Mouse (Mus musculus): ENCODE data around the gene Vamp3. TPM values are rescaled to one million over a fixed set of nuclear protein-coding genes. Genes with fewer than 3 reads are reported as not detected.

The Vamp3 gene
- polyA plus RNA-seq, 1 experiment from 2014 or later: 25.1 TPM

DNA sequence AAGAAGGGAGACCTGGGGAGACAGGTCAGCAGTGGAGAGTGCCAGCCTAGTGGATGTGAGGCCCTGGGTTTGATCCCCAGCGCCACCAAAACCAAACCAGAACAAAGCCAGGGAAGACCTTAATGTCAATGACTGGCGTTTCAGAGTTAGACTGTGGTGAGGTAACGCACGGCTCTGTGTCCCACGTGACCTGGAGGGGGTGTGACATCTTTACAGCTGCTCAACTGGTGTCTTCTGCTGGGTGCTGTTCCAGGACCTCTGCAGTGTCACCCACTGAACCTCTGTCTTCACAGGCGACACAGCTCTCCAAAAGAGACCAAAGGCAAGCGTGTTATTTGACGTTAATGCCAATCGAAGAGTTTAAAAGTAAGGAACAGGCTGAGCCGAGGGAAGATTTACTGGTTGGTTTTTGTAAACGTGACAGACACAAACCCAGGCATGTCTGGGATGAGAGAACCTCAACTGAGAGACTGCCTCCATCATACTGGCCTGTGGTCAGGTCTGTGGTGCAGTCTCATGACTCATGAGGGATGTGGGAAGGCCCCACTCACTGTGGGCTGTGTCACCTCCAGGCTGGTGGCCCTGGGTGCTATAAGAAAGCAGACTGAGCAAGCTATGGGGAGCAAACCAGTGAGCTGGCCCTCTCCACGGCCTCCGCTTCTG is 52.0 kb downstream of the Vamp3 start:
- H3K36me3 ChIP-seq (ENCODE audit: control insufficient read depth, insufficient read depth, low read length): no peaks in the 10 kb centered on the region
- no peak for ATAC-seq
- H3K9ac ChIP-seq (ENCODE audit: low read length): no peak overlapping the region
- H3K27me3 ChIP-seq (replicated peaks; ENCODE audit: control insufficient read depth, insufficient read depth, low read length): no peaks in the 10 kb centered on the region
- H3K4me1 ChIP-seq (ENCODE audit: control insufficient read depth, insufficient read depth, low read length): no peaks in the 10 kb centered on the region
- H3K4me3 ChIP-seq (ENCODE audit: low read depth, low read length): no peak overlapping the region
- 94% methylated on average over 13 of the region's 13 CpGs for WGBS
- H3K4me2 ChIP-seq (ENCODE audit: low read length): no peak overlapping the region
- H3K27ac ChIP-seq (ENCODE audit: low read depth, low read length): no peak overlapping the region
- no peaks in the 10 kb centered on the region for H3K9me3 ChIP-seq (replicated peaks; ENCODE audit: control insufficient read depth, low read length)
- DNase-seq (ENCODE audit: low spot score): no peak

DNA sequence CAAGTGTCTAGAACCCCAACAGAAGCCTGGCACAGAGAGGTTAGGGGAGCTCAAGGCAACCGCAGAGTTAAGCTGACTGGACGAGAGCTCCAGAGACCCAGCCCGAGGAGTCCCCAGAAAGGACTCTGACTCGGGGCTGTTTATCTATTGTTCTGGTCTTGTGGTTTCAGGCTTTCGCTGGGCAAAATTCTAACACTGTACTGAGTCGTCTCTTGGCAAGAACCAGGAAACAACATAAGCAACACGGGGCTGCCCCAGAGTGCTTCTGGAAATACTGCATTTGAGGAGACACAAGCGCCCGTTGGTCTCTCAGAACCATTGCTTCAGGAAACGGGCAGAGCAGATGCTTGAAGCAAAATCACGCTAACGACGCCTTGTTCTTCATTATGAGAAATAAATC is 56.4 kb downstream of the Vamp3 start:
- DNase-seq (ENCODE audit: low spot score) (no peak), ATAC-seq (no peak)
- WGBS: 69% methylated on average over 13 of the region's 13 CpGs
- Histone ChIP-seq H3K27me3 (replicated peaks; ENCODE audit: control insufficient read depth, insufficient read depth, low read length) (no peaks in the 10 kb centered on the region), H3K4me3 (ENCODE audit: low read depth, low read length) (no peak overlapping the region), H3K27ac (ENCODE audit: low read depth, low read length) (no peak overlapping the region), H3K9me3 (replicated peaks; ENCODE audit: control insufficient read depth, low read length) (no peaks in the 10 kb centered on the region), H3K9ac (ENCODE audit: low read length) (no peak overlapping the region), H3K36me3 (ENCODE audit: control insufficient read depth, insufficient read depth, low read length) (no peaks in the 10 kb centered on the region), H3K4me1 (ENCODE audit: control insufficient read depth, insufficient read depth, low read length) (no peaks in the 10 kb centered on the region), H3K4me2 (ENCODE audit: low read length) (no peak overlapping the region)

DNA sequence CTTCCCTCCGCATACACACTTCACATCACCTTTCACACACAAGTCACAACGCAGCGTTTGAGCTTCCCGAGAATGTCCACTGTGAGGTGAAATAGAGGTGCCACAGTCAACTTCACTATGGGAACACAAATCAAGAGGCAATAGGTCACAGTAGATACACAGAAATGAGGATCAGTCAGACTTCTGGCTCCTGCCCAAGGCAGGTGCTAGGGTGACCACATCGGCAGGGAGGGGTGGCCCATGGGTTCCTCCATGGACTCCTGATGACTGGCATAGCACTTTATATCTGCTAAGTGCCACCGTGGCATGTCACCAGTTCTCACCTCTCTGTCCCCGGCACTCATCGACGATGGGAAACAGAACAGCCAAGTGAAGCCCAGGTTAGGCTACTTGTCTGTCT is 59.1 kb downstream of the Vamp3 start:
- Histone ChIP-seq H3K4me2 (ENCODE audit: low read length) (no peak overlapping the region), H3K27me3 (replicated peaks; ENCODE audit: control insufficient read depth, insufficient read depth, low read length) (no peaks in the 10 kb centered on the region), H3K9ac (ENCODE audit: low read length) (no peak overlapping the region), H3K4me1 (ENCODE audit: control insufficient read depth, insufficient read depth, low read length) (no peaks in the 10 kb centered on the region), H3K27ac (ENCODE audit: low read depth, low read length) (no peak overlapping the region), H3K9me3 (replicated peaks; ENCODE audit: control insufficient read depth, low read length) (no peaks in the 10 kb centered on the region), H3K36me3 (ENCODE audit: control insufficient read depth, insufficient read depth, low read length) (no peaks in the 10 kb centered on the region), H3K4me3 (ENCODE audit: low read depth, low read length) (no peak overlapping the region)
- WGBS: 98% methylated on average over 9 of the region's 9 CpGs
- ATAC-seq (no peak), DNase-seq (ENCODE audit: low spot score) (no peak)

Other genes starting within 250 kb of the Vamp3 start
- 17.4 and 19.1 TPM in 2 replicates for gene Errfi1, start 204.0 kb downstream of the Vamp3 start, polyA plus RNA-seq (2014; fragmentation: Nextera tagmentation; extraction: Ambion mirVana)
- 447 and 495 TPM in 2 replicates for gene Park7, start 143.5 kb downstream of the Vamp3 start, polyA plus RNA-seq (2014; fragmentation: Nextera tagmentation; extraction: Ambion mirVana)
- gene Tnfrsf9, start 143.4 kb downstream of the Vamp3 start, polyA plus RNA-seq (2014; fragmentation: Nextera tagmentation; extraction: Ambion mirVana): 0.11 TPM in 1 of 2 replicates, not detected in the other
- not detected in 2 replicates for gene Uts2, start 60.9 kb downstream of the Vamp3 start, polyA plus RNA-seq (2014; fragmentation: Nextera tagmentation; extraction: Ambion mirVana)
- 2.6 and 2.9 TPM in 2 replicates for gene Per3, start 13.3 kb downstream of the Vamp3 start, polyA plus RNA-seq (2014; fragmentation: Nextera tagmentation; extraction: Ambion mirVana)
- gene Gm13090, start 31.6 kb upstream of the Vamp3 start, polyA plus RNA-seq (2014; fragmentation: Nextera tagmentation; extraction: Ambion mirVana): 0.31 TPM in 1 of 2 replicates, not detected in the other